Mouse (Mus musculus) CD4-positive, CD25-positive, alpha-beta regulatory T cell, adult 4 months (primary cell): ENCODE data around the gene Spaca4. TPM values are rescaled to one million over a fixed set of nuclear protein-coding genes. Genes with fewer than 3 reads are reported as not detected.

Source experiments
- ATAC-seq: one replicate; pipeline ENCODE4 v1.8.0; 2017
- polyA plus RNA-seq, 2 experiments: library from polyadenylated mRNA; unstranded; fragments of 100-300 nt; shearing (Covaris generic); gene quantifications; one replicate each; pipeline ENCODE4 v1.2.1; 2017

Spaca4 gene
- polyA plus RNA-seq, 2 experiments from 2014 or later: not detected

DNA sequence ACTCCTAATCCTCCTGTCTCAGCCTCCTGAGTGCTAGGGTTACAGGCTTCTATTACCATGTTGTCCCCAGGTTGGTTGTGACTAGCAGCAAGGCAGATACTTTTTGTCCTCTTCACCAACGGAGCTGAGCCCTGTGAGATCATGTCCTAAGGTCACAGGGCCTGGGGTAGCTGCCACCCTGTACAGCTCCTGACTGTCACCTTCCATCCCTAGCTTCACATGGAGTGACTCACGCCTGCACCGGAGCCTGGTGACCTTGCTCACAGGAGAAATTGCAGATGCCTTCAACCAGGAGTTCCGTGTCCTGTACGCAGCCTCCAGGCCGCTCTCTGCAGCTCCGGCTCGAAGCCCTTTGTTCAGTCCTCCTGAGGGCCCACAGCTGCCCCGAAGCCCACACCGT is 806 bp upstream of the Spaca4 start:
- no peak for ATAC-seq

DNA sequence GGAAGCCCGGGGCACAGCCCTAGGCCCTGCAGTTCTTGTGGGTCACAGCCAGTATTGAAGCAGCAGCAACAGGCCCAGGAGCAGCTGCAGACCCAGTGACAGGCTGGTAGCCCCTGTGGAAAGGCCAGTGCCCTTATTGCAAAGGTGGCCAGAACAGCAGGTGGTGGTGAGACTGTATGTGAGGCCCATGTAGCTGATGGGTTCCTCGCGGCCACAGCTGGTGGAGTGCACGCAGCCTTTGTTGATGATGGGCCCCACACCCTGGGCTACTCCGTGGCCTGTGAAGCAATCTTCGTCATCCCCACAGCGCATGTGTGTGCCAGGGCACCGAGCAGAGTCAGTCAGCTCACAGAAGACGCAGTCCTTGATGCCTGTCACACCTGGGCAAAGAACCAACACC is 462 bp downstream of the Spaca4 start:
- ATAC-seq: no peak

DNA sequence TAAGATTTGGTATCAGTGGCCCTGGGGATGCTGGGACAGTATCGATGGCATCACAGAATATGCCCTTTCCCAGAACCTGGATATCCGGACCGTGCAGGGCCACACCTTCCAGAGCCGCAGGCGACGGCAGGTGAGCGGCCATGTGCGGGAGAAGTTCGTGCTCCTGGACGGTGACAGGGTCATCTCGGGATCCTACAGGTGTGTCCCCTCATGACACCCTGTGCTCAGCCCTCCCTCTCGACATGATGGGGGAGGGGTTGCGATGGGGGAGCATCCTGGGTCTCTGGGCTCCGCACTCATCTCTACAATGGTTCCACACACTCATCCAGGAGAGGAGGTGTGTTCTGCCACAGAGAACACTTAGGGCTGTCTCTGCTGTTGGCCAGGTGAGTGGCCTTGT is 1.8 kb downstream of the Spaca4 start:
- no peak for ATAC-seq

DNA sequence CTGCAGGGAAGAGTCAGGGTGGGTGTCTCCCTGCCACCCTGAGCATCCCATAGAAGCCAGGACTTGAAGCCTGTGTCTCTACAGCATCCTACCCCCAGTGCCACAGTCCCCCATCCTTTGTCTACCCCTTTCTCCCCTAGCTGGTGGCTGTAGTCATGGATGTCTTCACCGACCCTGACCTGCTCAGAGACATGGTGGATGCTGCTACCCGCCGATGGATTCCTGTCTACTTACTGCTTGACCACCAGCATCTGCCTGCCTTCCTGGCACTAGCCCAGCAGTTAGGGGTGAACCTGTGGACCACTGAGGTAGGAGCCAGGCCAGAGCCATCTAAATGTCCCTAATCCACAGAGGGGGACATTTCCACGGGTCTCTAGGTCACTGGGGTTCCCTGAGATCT is 2.3 kb downstream of the Spaca4 start:
- ATAC-seq: no peak

DNA sequence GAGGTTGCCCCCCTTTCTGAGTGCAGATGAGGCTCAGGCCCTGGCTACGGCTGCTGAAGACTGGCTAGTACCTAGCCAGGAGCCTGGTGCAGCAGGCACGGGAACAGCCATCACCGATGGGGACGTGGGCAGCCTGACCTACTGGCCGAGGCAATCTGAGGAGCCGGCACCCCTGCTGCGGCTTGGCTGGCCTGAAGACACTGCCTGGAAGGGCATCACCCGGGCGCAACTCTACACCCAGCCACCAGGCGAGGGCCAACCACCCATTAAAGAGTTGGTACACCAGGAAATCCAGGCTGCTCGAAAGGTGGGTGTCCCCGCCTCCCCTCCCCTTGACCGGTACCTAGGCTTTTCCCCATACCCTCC is 3.3 kb downstream of the Spaca4 start:
- ATAC-seq: no peak

DNA sequence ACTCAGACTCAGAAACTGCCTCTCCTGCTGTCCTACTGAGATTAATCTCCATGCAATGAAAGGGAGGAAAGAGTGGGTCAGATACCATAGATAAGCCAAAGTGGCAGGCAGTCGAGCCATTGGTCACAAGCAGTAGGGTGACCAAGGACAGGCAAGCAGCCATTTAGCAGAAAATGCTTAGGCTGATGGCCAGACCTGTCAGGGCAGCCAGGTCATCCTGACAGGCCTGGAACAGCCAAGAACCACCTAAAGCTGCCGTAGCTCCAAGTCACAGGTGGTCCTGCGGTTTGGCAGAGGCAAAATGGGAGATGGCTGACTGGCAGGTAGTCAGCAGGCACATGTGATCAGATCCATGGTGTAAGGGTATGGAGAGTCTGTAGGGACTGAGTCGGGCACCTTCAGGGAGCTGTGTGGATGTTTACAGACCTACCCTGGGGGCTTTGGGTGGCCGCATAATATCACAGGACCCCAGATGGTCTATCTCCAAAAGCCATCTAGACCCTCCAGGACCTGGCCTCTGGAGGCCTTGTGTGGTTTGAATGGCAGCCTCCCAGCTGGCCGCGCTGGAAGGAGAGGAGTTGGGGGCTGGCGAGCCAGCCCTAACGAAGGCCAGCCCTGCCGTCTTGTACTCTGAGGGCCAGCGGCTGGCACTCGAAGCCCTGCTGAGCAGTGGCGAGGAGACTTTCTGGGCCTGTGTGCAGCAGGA is 3.8 kb downstream of the Spaca4 start:
- no peak for ATAC-seq

DNA sequence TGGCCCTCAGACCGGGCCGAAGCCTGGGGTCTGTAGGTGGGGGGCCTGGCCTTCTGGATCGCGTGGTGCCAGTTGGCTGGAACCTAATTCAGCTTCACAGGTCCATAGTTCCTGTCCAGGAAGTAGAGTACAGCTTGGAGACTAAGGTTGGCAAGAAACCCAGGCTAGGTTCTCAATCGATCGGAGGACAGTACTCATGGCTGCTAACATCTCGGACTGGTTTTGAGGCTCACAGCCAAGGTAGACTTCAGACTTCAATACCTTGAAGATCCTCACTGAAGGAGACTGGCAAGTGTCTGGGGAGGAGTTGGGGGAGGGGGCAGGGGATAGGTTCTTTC is 4.4 kb downstream of the Spaca4 start:
- ATAC-seq: no peak

DNA sequence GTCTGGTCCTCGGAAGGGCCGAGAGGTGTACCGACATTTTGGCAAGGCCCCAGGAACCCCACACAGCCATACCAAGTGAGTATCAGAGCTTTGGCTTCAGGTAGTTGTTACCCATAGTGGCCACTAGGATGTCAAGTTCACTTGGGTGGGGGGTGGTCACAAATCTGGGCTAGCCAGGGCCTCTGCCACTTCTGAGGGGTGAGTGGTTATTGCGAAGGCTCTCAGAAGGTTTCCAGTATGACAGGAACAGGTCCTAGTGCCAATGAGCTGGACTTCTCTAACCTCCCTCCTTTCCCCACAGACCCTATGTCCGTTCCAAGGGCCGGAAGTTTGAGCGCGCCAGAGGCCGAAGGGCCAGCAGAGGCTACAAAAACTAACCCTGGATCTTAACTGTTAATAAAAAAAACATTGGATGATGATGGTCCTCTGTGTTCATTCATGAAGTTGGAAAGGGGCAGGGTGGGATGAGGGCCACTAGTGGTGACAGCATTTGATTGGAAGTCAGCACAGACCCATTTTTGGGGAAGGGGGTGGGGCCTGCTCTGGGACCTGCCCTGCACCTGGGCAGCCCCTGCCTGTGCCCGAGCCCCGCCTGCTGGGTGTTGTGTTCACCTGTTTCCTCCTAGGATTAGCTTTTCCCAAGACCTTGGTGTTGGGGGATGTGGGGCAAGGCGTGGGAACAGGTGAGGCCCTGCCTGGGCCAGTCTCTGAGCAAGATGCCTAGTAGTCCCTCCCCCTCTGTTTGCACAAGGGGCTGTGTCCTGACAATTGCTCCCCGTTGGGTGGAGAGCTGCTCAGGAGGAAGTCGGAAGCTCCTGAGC is 5.0 kb downstream of the Spaca4 start, which contains the start of gene Fam83e:
Gene Fam83e (plus strand): TSS at position 800 of the 821 bp plus-strand sequence.
- ATAC-seq: no peak

DNA sequence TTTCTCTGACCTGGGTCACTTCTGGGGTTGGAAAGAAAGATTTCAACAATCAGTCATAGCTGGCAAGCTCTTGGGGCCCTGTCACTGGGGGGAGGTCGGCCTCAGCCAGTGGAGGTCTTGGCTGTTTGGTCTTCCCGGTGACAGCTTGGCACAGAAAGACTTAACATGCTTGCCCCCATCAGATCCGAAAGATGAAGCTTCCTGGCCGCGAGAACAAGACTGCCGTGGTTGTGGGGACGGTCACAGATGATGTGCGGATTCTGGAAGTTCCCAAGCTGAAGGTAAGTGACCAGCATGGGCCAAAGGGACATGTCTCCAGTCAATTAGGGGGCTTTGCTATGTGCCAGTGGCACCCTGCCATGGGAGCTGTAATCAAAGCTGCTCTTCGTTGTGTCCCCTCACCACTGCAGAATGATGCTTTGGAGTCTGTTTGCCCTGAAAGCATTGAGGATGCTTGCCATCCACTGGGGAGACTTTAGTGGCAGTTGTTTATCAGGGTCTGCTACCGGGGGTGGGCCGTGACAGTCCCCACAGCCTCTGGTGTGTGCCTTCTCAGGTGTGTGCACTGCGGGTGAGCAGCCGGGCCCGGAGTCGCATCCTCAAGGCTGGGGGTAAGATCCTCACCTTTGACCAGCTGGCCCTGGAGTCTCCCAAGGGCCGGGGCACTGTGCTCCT is 5.7 kb downstream of the Spaca4 start:
- ATAC-seq: no peak

DNA sequence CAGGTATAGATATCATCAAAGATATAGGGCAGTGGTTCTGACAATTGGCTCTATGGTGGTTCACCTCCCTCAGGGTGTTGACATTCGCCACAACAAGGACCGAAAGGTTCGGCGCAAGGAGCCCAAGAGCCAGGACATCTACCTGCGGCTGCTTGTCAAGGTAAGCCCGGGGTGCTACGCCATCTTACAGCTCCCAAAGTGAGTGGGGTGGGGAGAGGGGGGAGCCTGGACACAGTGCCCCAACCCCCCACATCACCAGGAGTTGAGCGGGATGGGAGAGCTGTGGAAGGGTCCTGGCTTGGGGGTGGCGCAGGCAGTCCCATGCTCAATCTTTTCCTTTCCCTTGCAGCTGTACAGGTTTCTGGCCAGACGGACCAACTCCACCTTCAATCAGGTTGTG is 6.4 kb downstream of the Spaca4 start:
- ATAC-seq: no peak

DNA sequence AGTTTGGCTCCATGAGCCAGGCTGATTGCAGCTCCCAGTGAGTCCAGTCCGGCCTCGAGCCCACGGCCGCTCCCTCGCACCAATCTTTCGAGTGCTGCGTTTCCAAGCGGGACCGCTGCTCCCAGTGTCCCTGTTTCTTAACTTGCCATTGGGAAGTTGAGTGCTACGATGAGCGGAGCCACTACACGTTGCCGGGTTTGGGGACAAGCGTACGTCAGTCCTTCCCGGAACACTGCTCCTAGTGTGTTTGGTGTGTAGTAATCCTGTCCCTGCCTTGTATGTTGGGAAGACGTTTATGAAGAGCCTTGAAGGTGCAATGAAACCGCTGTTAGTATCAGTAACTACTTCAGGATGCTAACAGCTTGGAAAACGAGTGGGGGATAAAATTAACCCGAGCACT is 7.3 kb downstream of the Spaca4 start:
- ATAC-seq: no peak

DNA sequence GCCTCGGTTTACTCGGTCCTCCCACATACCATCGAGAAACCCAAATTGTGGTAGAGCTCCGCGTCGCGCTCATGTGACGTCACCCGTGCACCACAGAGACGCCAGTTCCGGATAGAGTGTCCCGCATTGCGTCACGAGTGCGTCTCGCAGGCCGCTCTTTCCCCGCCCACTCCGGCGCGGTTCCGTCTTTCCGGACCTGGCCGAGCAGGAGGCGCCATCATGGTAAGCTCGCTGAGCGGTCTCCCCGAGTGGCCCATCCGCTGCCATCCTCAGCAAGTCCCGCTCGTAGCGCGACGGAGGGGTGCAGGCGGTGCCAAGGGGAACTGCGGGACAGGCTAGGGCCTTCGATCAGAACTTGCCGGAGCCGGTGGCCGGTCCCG is 7.7 kb downstream of the Spaca4 start, which contains the start of gene Sphk2:
Gene Sphk2 (minus strand): TSS at position 85 of the 380 bp plus-strand sequence.
- peak; percentile 72 for ATAC-seq

DNA sequence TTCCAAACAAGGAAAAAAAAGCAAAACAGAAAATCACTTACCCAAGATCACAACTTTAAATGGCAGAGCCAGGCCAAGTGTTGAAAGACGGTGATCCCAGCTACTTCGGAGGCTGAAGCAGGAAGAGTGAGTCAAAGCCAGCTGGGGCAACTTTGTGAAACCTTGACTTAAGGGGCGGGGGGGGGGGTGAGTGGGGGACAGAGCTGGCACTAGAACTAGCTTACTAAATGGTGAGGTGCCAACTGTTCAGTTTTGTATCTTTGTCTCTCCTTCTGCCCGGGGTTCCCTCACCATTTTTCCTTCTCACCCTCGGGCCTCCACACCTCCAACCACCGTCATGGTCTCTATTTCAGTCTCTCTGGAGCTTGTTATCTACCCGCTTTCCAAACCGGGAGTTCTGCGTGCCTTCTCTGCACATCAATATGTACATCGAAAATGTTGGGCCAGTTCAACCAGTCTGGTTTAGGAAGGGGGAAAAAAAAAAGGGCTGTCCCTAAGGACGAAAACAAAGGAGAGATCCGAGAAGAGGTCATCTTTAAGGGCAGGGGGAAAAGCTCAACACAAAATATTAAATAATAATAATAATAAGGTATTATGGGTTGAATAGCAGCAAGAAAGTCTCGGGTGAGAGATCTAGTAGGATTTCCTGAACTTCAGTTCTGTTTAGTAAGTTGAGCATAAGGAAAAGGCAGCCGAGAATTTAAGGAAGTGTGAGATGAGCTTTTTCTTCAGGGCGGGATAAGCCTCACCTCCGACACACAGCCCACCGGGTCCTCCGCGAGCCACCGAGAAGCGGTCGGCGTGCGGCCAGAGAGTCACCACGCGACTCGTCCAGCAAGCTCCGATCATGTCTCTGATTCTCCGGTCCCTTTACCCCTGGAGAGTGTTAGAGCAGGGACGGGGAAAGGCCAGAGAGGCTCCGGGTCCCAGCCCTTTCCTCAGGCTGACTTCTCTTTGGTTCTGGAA is 8.4 kb downstream of the Spaca4 start:
- no peak for ATAC-seq

DNA sequence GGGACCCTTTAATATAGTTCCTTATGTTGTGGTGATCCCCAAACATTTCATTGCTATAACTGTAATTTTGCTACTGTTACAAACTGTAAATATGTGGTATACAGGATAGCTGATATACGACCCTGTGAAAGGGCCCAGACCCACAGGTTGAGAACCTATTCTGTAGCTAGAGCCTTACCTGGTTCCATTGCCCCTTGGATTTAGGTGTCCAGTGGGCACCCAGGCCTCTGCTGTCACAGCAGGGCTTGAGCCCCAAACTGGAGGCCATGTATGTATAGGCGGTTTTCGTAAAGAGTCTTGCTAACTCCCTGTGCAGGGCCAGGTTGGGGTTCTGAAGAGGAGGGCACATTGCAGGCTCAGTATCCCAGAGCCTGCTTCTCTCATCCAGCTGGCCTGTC is 9.2 kb downstream of the Spaca4 start:
- ATAC-seq: no peak

DNA sequence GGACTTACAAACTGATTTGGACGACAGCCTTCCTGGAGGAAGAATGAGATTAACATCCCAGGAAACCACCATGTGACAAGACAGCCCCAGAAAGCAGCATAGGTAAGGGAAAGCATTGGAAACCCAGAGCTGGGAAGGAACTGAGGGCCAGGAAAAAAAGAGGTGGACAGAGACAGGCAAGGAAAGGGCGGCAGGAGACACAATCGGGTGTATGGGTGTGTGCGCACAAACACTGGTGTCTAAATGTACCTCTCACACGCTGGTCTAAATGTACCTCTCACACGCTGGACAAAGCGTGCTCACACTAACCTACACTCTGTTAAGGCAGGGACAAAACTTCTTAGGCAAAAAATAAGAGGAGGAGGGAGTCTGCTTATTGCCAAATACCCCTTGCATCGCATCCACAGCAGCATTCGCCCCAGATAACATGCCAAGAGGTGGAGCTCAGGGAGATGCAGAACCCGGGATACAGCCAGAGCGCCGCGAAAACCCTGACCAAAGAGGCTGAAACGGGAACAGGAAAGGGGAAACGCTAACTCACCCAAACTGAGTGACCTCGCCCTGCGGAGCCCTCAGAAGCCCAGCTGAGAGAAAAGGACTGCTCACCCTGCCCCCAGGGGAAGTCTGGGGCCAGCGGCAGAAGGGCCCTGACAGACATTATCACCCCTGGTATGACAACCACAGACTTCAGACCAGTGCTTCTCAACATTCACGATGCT is 9.7 kb downstream of the Spaca4 start:
- ATAC-seq: no peak

DNA sequence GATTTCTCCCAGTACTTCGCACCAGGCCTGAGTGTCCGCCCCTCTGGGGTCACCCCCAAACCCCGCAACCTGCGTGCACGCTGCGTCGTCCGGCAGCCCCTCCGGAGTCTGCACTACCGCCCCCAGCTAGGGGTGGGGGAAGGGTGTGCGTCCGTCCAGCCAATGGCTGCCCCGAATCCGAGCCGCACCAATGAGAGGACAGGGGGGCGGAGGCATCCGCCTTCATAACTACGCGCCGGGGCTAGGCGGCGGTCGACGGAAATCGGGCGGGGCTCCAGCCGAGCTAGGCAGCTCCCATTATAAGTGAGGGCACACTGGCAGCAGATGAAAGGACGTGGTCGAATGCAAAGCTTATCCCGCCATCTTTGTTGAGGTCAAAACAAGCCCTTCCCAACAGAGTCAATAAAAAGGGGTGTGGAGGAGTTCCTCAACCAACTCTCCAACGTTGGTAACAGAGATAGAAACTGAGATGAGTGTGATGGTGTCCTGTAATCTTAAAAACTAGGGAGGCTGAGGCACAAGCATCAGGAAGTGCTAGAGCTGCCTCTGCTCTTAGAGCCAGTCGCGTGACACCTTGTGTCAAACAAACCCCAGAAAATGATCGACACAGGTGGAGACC is 10.4 kb downstream of the Spaca4 start, which contains the start of gene Rpl18:
Gene Rpl18 (plus strand): TSS at position 368 of the 619 bp plus-strand sequence.
- ATAC-seq: peak; percentile 90

DNA sequence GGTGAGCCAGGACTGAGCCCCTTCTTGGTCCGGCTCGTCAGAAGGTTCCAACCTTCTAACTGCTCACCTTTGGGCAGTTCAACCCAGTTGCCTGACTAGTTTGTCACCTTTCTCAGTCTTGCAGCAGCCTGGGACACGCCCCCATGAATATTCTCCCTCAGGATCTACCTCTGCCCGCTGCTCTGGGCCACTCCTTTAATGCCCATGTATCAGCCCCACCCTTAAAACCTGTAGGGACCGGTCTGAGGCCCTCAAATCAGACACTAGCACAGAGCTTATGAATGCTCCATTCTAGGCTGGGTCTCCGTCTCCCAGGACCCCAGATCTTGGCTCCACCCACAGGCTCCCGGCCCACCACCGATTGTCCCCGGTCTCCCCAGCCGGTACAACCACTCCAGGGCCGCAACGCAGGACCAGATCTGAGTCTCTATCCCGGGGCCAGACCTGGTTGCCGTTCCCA is 11.0 kb downstream of the Spaca4 start:
- ATAC-seq: no peak

DNA sequence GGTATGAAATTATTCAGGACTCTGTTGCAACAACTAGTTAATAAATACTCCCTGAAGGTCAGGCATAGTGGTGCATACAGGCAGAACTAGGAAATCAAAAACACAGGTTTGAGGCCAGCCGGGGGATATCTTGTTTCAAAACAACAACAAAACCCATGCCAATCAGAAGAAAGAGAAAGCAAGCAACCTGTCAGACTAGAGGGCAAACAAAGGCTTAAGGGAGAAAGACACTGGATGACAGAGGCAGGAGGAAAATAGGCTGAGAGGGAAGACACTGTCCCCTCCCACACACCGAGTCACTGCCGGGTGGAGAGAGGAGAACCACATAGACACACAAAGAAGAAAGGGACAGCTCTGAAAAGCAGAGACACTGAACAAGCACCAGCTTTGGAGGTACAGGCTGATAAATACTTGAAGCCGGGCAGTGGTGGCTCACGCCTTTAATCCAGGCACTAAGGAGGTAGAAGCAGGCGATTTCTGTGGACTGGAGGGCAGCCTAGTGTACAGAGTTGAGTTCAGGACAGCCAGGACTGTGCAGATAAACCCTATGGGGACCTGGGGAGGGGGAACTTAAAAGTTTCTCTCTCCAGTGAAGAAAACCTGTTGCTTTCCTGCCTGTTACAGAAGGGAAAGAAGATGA is 11.6 kb downstream of the Spaca4 start:
- no peak for ATAC-seq

DNA sequence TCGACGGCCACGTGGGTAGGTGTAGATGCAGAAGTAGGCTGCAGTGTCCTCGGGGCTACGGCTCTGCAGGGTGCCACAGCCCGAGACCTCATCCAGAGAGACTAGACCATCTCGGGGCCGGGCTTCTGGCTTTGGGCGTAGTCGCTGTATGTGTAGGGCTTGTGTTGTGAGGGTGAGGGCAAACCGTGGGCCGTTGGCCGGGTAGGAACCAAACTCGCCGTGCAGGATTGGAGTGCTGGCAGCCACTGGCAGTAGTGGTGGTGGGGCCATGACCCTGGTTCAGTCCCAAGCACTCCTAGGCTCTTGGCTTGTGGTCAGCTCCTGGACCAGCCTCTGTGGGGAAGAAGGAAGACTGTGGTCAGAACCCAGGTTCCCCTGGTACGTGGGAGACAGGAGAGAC is 12.2 kb downstream of the Spaca4 start:
- ATAC-seq: no peak

DNA sequence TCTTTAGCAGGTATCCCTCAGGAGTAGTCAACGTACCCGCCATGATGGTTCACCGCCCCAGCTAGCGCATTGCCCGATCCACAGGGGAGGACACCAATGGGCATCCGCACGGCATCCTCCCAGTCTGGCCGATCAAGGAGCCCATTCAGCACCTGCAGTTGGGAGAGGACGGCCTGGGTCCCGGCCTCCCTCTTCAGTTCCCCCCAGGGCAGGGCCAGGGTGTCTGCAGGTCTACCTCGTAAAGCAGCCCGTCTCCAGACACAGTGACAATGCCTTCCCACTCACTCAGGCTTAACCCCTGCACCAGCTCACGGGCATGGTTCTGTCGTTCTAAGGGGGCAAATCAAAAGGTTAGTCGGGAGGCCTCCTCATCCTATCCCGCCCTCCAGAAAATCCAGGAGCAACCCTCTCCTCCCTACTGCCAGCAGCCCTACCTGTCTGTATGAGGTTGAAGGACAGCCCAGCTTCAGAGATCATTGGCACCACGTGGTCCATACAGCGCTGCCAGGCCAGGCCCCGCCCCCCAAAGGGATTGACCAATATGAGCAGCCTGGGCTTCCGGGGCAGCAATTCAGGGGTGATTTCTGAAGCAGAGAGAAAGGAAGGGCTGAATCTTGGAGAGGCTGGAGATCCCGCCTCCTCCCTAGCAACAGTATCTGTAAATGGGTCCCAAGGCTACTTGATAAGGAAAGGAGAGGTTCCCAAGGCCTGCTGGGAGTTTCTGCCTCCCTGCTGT is 13.4 kb downstream of the Spaca4 start:
- ATAC-seq: no peak
